Mouse (Mus musculus): ENCODE results near the gene Tfb1m. TPM values are rescaled to one million over a fixed set of nuclear protein-coding genes. Genes with fewer than 3 reads are reported as not detected.

The Tfb1m gene
- polyA plus RNA-seq, 1 experiment from 2014 or later = 18.2 TPM

DNA sequence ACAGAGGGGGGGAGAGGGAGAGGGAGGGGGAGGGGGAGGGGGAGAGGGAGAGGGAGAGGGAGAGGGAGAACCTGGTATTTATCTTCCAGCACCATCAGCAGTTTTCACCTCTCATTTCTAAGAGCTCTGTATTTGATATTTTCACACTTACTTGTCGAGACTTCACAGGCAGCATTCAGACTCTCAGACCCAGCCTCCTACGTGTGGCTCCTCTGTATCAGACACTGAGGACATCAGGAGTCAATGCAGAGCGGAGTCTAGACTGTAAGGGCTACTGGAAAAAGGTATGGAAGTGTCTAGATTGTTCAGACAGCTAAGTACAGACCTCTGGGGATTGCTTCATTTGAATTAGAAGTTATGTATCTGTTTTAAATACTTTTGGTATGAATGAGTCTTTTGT, 28.1 kb downstream of the Tfb1m start:
- ATAC-seq (replicated peaks; ENCODE audit: low FRiP score, low TSS enrichment, low read depth) = no peak
- Histone ChIP-seq H3K9me3 (ENCODE audit: control insufficient read depth, low read length) (no peaks in the 10 kb centered on the region), H3K9ac (ENCODE audit: low read length) (no peak overlapping the region), H3K36me3 (ENCODE audit: control insufficient read depth, insufficient read depth, low read length) (peaks cover 3% of the 10 kb centered on the region; the same call in 1 of the 2 replicates), H3K4me1 (replicated peaks; ENCODE audit: control insufficient read depth, insufficient read depth, low read length) (no peaks in the 10 kb centered on the region), H3K4me3 (ENCODE audit: low read depth, low read length) (no peak overlapping the region), H3K4me2 (ENCODE audit: low read length) (no peak overlapping the region), H3K27ac (ENCODE audit: low read depth) (no peak overlapping the region), H3K27me3 (replicated peaks; ENCODE audit: control insufficient read depth, insufficient read depth, low read length) (no peaks in the 10 kb centered on the region)
- 57% methylated on average over 3 of the region's 3 CpGs for WGBS
- peak; percentile 15 for DNase-seq (ENCODE audit: low spot score)

DNA sequence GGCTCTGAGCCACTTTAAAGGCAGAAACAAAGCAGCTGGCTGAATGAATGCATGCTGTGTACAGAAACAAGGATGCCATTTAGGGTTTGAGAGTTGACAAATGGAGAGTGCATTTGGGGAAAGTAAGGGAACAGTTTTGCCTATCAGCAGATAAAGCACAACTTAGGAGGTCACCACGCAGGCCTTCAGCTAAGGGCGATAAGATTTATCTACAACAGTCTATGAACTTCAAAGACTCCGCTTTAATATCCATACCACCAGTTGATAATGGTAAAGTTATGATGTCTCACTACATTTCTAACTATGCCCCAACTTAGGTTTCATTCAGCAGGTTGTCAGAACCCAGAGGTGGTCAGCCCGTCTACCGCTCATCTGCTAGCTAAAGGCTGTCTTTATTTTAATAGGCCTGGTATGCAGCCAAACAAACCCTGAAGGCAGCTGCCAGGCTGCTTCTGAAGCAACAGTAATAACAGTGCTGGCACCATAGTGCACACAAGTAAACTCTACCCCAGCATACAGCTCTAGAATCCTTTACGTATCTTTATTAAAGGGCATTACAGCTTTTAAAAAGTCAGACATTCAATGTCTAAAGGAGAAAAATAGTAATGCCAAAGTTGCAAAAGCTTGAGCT, 29.6 kb downstream of the Tfb1m start:
- Histone ChIP-seq H3K4me1 (replicated peaks; ENCODE audit: control insufficient read depth, insufficient read depth, low read length) (no peaks in the 10 kb centered on the region), H3K4me3 (ENCODE audit: low read depth, low read length) (no peak overlapping the region), H3K27me3 (replicated peaks; ENCODE audit: control insufficient read depth, insufficient read depth, low read length) (no peaks in the 10 kb centered on the region), H3K4me2 (ENCODE audit: low read length) (no peak overlapping the region), H3K27ac (ENCODE audit: low read depth) (no peak overlapping the region), H3K36me3 (ENCODE audit: control insufficient read depth, insufficient read depth, low read length) (peaks cover 3% of the 10 kb centered on the region; the same call in 1 of the 2 replicates), H3K9me3 (ENCODE audit: control insufficient read depth, low read length) (no peaks in the 10 kb centered on the region), H3K9ac (ENCODE audit: low read length) (no peak overlapping the region)
- ATAC-seq (replicated peaks; ENCODE audit: low FRiP score, low TSS enrichment, low read depth) (no peak), DNase-seq (ENCODE audit: low spot score) (peak; percentile 41)
- WGBS = 81% methylated on average over 6 of the region's 6 CpGs

DNA sequence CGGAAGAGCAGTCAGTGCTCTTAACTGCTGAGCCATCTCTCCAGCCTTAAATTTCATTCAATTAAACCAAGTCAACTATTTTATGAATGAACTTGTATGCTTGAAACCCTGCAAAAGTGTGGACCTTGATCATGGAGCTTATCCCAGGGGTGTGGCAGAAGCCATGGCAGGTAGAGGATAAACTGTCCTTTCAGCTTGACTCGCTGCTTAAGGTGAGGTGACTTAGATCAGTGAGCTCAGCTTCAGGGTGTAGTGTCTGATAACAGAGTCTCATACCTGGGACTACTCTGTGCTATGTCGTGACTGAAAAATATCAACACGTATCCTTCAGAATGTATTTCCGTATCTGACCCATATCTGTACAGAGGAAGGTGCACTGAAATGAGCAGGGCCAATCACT, 37.2 kb downstream of the Tfb1m start:
- Histone ChIP-seq H3K4me2 (ENCODE audit: low read length) (no peak overlapping the region), H3K9me3 (ENCODE audit: control insufficient read depth, low read length) (no peaks in the 10 kb centered on the region), H3K4me3 (ENCODE audit: low read depth, low read length) (no peak overlapping the region), H3K36me3 (ENCODE audit: control insufficient read depth, insufficient read depth, low read length) (no peaks in the 10 kb centered on the region), H3K27me3 (replicated peaks; ENCODE audit: control insufficient read depth, insufficient read depth, low read length) (no peaks in the 10 kb centered on the region), H3K4me1 (replicated peaks; ENCODE audit: control insufficient read depth, insufficient read depth, low read length) (no peaks in the 10 kb centered on the region), H3K9ac (ENCODE audit: low read length) (no peak overlapping the region), H3K27ac (ENCODE audit: low read depth) (no peak overlapping the region)
- WGBS = 89% methylated on average over 5 of the region's 5 CpGs
- DNase-seq (ENCODE audit: low spot score) (no peak), ATAC-seq (replicated peaks; ENCODE audit: low FRiP score, low TSS enrichment, low read depth) (no peak)

DNA sequence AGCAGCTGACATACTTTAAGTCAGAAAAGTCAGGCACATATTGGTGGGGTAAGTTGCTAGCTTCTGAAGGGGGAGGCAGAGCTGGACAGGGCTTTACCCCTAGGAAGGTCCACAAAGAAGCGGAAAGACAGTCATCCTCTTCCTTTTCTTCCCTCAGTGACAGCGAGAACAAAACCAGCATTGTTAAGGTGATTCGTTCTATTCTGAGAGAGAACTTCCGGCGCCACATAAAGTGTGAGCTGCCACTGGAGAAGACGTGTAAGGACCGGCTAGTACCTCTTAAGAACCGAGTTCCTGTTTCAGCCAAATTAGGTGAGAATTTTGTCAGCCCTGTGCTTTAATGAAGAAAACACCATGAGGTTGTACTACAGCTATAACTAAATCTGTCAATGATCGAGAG, 41.2 kb downstream of the Tfb1m start:
- H3K27me3 ChIP-seq (replicated peaks; ENCODE audit: control insufficient read depth, insufficient read depth, low read length) = no peaks in the 10 kb centered on the region
- no peaks in the 10 kb centered on the region for H3K9me3 ChIP-seq (ENCODE audit: control insufficient read depth, low read length)
- no peak overlapping the region for H3K27ac ChIP-seq (ENCODE audit: low read depth)
- ATAC-seq (replicated peaks; ENCODE audit: low FRiP score, low TSS enrichment, low read depth) = no peak
- no peaks in the 10 kb centered on the region for H3K4me1 ChIP-seq (replicated peaks; ENCODE audit: control insufficient read depth, insufficient read depth, low read length)
- no peak overlapping the region for H3K4me2 ChIP-seq (ENCODE audit: low read length)
- no peak overlapping the region for H3K4me3 ChIP-seq (ENCODE audit: low read depth, low read length)
- WGBS = 72% methylated on average over 9 of the region's 9 CpGs
- no peak for DNase-seq (ENCODE audit: low spot score)
- no peaks in the 10 kb centered on the region for H3K36me3 ChIP-seq (ENCODE audit: control insufficient read depth, insufficient read depth, low read length)
- H3K9ac ChIP-seq (ENCODE audit: low read length) = no peak overlapping the region

DNA sequence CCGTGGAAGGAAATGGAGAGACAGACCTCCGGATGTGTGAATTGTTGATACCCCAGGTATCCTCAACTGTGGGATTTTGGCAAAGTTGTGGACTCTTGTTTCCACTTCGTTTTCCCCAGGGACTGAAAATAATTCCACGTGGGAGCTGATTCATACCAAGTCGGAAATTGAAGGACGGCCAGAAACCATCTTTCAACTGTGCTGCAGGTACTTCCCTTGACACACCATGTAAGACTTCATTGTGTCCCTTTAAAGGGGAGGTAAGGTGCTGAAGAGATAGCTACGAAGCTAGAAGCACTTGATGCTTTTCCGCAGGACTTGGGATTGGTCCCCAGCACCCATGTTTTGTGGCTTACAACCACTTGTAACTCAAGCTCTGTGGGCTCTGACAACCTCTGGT, 41.7 kb downstream of the Tfb1m start:
- WGBS = 92% methylated on average over 8 of the region's 8 CpGs
- no peak overlapping the region for H3K4me3 ChIP-seq (ENCODE audit: low read depth, low read length)
- no peak overlapping the region for H3K27ac ChIP-seq (ENCODE audit: low read depth)
- DNase-seq (ENCODE audit: low spot score) = no peak
- H3K4me2 ChIP-seq (ENCODE audit: low read length) = no peak overlapping the region
- ATAC-seq (replicated peaks; ENCODE audit: low FRiP score, low TSS enrichment, low read depth) = no peak
- H3K9ac ChIP-seq (ENCODE audit: low read length) = no peak overlapping the region
- H3K36me3 ChIP-seq (ENCODE audit: control insufficient read depth, insufficient read depth, low read length) = no peaks in the 10 kb centered on the region
- no peaks in the 10 kb centered on the region for H3K27me3 ChIP-seq (replicated peaks; ENCODE audit: control insufficient read depth, insufficient read depth, low read length)
- H3K4me1 ChIP-seq (replicated peaks; ENCODE audit: control insufficient read depth, insufficient read depth, low read length) = no peaks in the 10 kb centered on the region
- no peaks in the 10 kb centered on the region for H3K9me3 ChIP-seq (ENCODE audit: control insufficient read depth, low read length)

DNA sequence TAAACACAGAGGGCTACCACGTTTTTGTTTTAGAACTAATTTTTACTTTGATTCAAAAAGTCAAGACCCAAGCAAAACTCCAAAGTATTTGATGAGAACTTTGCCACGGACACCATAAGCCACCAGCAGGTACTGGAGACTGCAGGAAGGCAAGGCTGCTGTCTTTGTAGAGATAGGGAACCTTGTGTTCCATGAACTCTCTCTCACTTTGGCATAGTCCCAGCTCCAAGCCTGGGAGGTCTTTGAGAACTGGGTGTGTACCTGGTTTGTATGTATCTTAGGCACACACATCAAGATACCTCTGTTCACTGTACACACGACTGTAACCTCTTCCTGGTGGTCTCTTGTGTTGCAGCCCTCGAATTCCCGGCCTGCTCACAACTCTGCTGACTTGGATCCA, 43.3 kb downstream of the Tfb1m start:
- WGBS = 85% methylated on average over 5 of the region's 5 CpGs
- Histone ChIP-seq H3K27me3 (replicated peaks; ENCODE audit: control insufficient read depth, insufficient read depth, low read length) (no peaks in the 10 kb centered on the region), H3K4me1 (replicated peaks; ENCODE audit: control insufficient read depth, insufficient read depth, low read length) (no peaks in the 10 kb centered on the region), H3K27ac (ENCODE audit: low read depth) (no peak overlapping the region), H3K4me3 (ENCODE audit: low read depth, low read length) (no peak overlapping the region), H3K36me3 (ENCODE audit: control insufficient read depth, insufficient read depth, low read length) (no peaks in the 10 kb centered on the region), H3K4me2 (ENCODE audit: low read length) (no peak overlapping the region), H3K9me3 (ENCODE audit: control insufficient read depth, low read length) (no peaks in the 10 kb centered on the region), H3K9ac (ENCODE audit: low read length) (no peak overlapping the region)
- ATAC-seq (replicated peaks; ENCODE audit: low FRiP score, low TSS enrichment, low read depth) (no peak), DNase-seq (ENCODE audit: low spot score) (no peak)

DNA sequence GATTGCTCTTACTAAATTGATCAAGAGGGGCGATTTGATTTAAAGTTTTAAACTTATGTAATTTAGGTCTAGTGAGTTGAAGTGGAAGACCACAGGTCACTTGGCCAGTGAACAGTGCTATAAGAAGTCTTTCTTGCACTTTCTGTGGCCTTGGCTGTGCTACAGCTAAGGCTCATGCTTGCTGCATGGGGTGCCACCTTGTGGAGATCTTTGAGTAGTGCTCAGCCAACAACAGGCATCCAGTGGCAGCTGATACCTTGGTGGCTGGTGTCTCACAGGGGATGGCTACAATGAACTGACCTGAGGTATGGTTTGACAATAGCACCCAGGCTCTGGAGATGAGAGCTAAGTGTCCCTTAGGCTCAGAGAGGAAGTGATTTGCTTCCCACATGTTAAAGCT, 47.7 kb downstream of the Tfb1m start:
- no peaks in the 10 kb centered on the region for H3K4me1 ChIP-seq (replicated peaks; ENCODE audit: control insufficient read depth, insufficient read depth, low read length)
- H3K36me3 ChIP-seq (ENCODE audit: control insufficient read depth, insufficient read depth, low read length) = no peaks in the 10 kb centered on the region
- H3K4me3 ChIP-seq (ENCODE audit: low read depth, low read length) = no peak overlapping the region
- H3K9ac ChIP-seq (ENCODE audit: low read length) = no peak overlapping the region
- WGBS = 14% methylated on average over 1 of the region's 1 CpGs
- H3K4me2 ChIP-seq (ENCODE audit: low read length) = no peak overlapping the region
- H3K27me3 ChIP-seq (replicated peaks; ENCODE audit: control insufficient read depth, insufficient read depth, low read length) = no peaks in the 10 kb centered on the region
- no peak; the same call in 1 of the 2 replicates for ATAC-seq (replicated peaks; ENCODE audit: low FRiP score, low TSS enrichment, low read depth)
- H3K27ac ChIP-seq (ENCODE audit: low read depth) = no peak overlapping the region
- H3K9me3 ChIP-seq (ENCODE audit: control insufficient read depth, low read length) = no peaks in the 10 kb centered on the region
- peak; percentile 74 for DNase-seq (ENCODE audit: low spot score)

DNA sequence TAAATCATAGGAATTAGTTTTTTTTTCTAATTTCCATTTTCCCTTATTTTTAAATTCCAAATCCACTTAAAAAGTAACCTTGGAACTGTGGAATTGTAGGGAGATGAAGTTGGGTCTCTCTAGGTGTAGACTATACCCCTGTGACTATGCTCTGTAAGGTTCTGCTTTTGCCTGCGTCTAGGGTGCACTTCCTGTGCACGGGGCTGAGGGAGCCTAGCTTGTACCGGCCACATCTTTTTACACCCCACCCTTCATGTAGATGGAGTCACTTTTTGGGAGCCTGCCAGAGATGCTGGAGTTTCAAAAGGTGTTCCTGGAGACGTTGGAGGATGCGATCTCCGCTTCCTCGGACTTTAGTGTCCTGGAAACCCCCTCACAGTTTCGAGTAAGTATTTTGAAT, 51.1 kb downstream of the Tfb1m start:
- Histone ChIP-seq H3K27me3 (replicated peaks; ENCODE audit: control insufficient read depth, insufficient read depth, low read length) (no peaks in the 10 kb centered on the region), H3K4me1 (replicated peaks; ENCODE audit: control insufficient read depth, insufficient read depth, low read length) (no peaks in the 10 kb centered on the region), H3K9me3 (ENCODE audit: control insufficient read depth, low read length) (no peaks in the 10 kb centered on the region), H3K4me2 (ENCODE audit: low read length) (no peak overlapping the region), H3K27ac (ENCODE audit: low read depth) (no peak overlapping the region), H3K4me3 (ENCODE audit: low read depth, low read length) (no peak overlapping the region), H3K36me3 (ENCODE audit: control insufficient read depth, insufficient read depth, low read length) (no peaks in the 10 kb centered on the region), H3K9ac (ENCODE audit: low read length) (no peak overlapping the region)
- WGBS = 88% methylated on average over 8 of the region's 8 CpGs
- DNase-seq (ENCODE audit: low spot score) (no peak), ATAC-seq (replicated peaks; ENCODE audit: low FRiP score, low TSS enrichment, low read depth) (no peak)

DNA sequence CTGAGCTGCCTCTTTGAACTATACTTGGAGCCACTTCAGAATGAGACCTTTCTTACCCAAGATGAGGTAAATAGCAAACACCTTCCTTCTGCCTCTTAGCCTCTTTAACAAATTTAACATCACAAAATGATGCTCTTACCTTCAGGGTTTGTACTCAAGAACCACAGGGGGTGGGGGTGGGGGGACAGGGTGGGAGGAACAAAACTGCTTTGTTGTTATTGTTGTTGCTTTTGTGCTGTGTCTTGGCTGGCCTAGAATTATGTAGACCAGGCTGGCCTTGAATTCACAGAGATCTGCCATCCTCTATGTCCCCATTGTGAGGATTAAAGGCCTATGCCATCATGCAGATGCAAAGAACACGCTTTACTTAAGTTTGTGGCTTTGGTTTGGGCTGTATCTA, 51.9 kb downstream of the Tfb1m start:
- Histone ChIP-seq H3K4me1 (replicated peaks; ENCODE audit: control insufficient read depth, insufficient read depth, low read length) (no peaks in the 10 kb centered on the region), H3K9ac (ENCODE audit: low read length) (no peak overlapping the region), H3K27me3 (replicated peaks; ENCODE audit: control insufficient read depth, insufficient read depth, low read length) (no peaks in the 10 kb centered on the region), H3K4me3 (ENCODE audit: low read depth, low read length) (no peak overlapping the region), H3K9me3 (ENCODE audit: control insufficient read depth, low read length) (no peaks in the 10 kb centered on the region), H3K36me3 (ENCODE audit: control insufficient read depth, insufficient read depth, low read length) (no peaks in the 10 kb centered on the region), H3K27ac (ENCODE audit: low read depth) (no peak overlapping the region), H3K4me2 (ENCODE audit: low read length) (no peak overlapping the region)
- DNase-seq (ENCODE audit: low spot score) = no peak
- no peak for ATAC-seq (replicated peaks; ENCODE audit: low FRiP score, low TSS enrichment, low read depth)
- 96% methylated on average over 1 of the region's 1 CpGs for WGBS
